Mouse (Mus musculus) heart, adult 2 months (tissue): ENCODE measurements at regions not wholly inside any gene's neighbourhood (a gene's known extent, or its start where the extent isn't known, plus 50 kb on each side); places are given as distances from the start of the nearest gene placed in this dataset.
A peak's percentile ranks its signal among the peaks of the same experiment; 100 is the strongest.

Source experiments
- CTCF ChIP-seq: fragments of 200-600 bp; IDR thresholded peaks from 2 replicates; pipeline ENCODE4 v1.8.1; 2022; ENCODE audit warnings: antibody characterized with exemption, mild to moderate bottlenecking, moderate library complexity
- EP300 ChIP-seq: fragments of 200-500 bp; IDR thresholded peaks from 2 replicates; pipeline ENCODE4 v1.6.1; 2011; ENCODE audit warnings: low read depth, low read length, control low read depth; ENCODE audit not compliant: insufficient read depth

DNA sequence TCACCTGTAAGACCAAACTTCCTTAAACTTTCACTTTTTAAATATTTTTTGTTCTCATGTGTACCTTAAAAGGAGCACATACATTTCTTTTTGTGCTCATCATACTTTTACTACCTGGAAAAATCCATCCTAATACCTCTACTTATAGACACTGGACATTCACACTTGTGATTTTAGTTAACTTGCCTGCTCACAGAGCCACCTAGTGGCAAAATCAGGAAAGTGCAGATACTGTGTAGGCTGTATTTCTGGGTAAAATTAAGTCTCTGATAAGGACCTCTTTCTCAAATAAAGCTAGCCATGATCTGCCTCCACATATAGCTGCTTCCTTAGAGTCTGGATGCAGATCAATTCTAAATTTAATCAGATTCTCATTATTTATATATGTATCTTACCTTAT, 100.0 kb upstream of the Cypt12 start:
- TF ChIP-seq CTCF (peak; percentile 70), EP300 (no peak)
